Mouse (Mus musculus) neural tube, embryonic 11.5 days (tissue): ENCODE data around the gene Dok3. TPM values are rescaled to one million over a fixed set of nuclear protein-coding genes. Genes with fewer than 3 reads are reported as not detected.
"Not testable (repeated sequence)": the region's sequence is repeated elsewhere in the genome, so short reads cannot be mapped to it uniquely, and the experiment has no call there.

Source experiments
- ATAC-seq: fragments of 200-750 bp; cut with Nextera tagmentation; 2 replicates; pipeline ENCODE4 v1.8.0; 2017; ENCODE audit warnings: moderate number of reproducible peaks, mild to moderate bottlenecking, moderate TSS enrichment, moderate library complexity; ENCODE audit not compliant: insufficient read depth, low FRiP score, low TSS enrichment
- DNase-seq: peaks from one replicate; pipeline ENCODE4 v3.0.0-alpha.2; 2015; ENCODE audit warnings: low spot score
- H3K27ac ChIP-seq: fragments of 300-500 bp; sonication (generic); 2 replicates; pipeline ENCODE4 v1.5.1; 2014; ENCODE audit warnings: low read depth, mild to moderate bottlenecking, low read length
- H3K27me3 ChIP-seq: fragments of 300-500 bp; sonication (generic); 2 replicates; pipeline ENCODE4 v1.6.1; 2014; ENCODE audit warnings: mild to moderate bottlenecking, low read length, mixed read lengths; ENCODE audit not compliant: control insufficient read depth, insufficient read depth
- H3K36me3 ChIP-seq: fragments of 300-500 bp; sonication (generic); 2 replicates; pipeline ENCODE4 v1.6.1; 2014; ENCODE audit warnings: mild to moderate bottlenecking, low read length, moderate library complexity, mixed read lengths; ENCODE audit not compliant: control insufficient read depth, insufficient read depth
- H3K4me1 ChIP-seq: fragments of 300-500 bp; sonication (generic); 2 replicates; pipeline ENCODE4 v1.6.1; 2014; ENCODE audit warnings: low read length, mixed read lengths; ENCODE audit not compliant: control insufficient read depth, insufficient read depth
- H3K4me2 ChIP-seq: fragments of 300-500 bp; sonication (generic); 2 replicates; pipeline ENCODE4 v1.6.1; 2014; ENCODE audit warnings: low read depth, mild to moderate bottlenecking, moderate library complexity
- H3K4me3 ChIP-seq: fragments of 300-500 bp; sonication (generic); 2 replicates; pipeline ENCODE4 v1.5.1; 2014; ENCODE audit warnings: low read depth, low read length
- H3K9ac ChIP-seq: fragments of 300-500 bp; sonication (generic); 2 replicates; pipeline ENCODE4 v1.6.1; 2014; ENCODE audit warnings: mild to moderate bottlenecking, low read length
- H3K9me3 ChIP-seq: fragments of 300-500 bp; sonication (generic); 2 replicates; pipeline ENCODE4 v1.6.1; 2016; ENCODE audit warnings: low read length; ENCODE audit not compliant: control insufficient read depth
- WGBS: fragments of 180-500 bp; shearing (Covaris S2); extraction: QIAGEN DNeasy Blood & Tissue Kit; methylation state at CpG from one replicate; pipeline ENCODE4 v1.1.7; 2014; 5-methylcytosine and 5-hydroxymethylcytosine counted together
- polyA plus RNA-seq: library from polyadenylated mRNA; unstranded; fragments of >200 nt; fragmentation: Nextera tagmentation; extraction: Ambion mirVana; gene quantifications from 2 replicates; pipeline ENCODE4 v1.2.1, GENCODE M21; 2014

Gene Dok3
- 2.6 and 2.7 TPM in 2 replicates for polyA plus RNA-seq

DNA sequence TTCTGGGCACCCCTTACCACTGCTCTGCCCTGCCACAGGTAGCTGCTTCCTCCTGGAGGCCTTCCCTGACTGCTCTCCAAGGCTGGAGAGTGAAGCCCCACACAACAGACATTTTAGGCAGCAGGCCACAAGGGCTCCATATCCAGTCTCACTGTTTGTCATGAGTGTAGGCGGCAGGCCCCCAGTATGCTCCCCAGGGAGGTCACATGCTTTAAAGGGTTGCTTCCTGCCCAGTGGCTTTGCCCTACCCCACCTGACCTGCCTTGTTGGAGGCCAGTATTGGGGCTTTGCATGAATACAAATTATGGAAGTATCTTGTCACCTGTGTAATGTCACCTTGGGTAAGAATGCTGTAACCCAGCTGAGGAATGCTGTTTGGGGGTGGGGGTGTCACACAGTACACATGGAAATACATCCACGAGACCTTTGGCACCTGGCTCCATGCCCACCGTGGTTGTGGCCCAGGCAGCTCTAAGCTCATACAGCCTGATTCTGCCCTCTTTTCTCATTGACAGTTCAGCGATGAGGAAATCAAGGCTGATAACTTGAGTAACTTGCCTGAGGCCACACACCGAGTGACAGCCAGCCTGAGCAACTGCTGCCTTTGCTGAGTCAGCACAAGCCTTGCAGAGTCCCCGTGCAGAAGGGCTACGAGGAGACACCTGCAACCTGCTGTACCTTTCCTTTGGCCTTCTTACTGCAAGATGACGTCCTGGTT lies at the start of gene Dok3:
Gene Dok3 (minus strand): TSS at position 99 of the 718 bp plus-strand sequence.
- H3K36me3 ChIP-seq: peaks cover 17% of the 10 kb centered on the region

DNA sequence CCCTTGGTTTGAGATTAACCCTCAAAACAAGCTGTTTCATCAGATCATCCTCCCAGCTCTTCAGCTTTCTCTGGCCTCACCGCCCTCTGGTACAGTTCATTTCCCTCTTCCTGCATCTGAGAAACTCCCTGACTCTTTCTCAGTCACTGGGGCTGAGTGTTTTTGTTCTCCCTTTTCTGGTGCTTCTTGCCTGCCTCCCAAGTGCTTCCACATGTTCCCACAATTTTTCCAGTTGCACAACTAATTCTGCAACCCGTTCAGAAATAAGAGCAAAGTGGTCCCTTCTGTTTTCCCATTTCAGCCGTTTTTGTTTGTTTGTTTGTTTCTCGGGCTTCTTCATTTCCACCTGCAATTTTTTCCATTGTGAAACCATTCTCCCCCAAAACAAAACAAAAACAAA lies 49.0 kb upstream of the Dok3 start:
- DNase-seq: no peak
- ATAC-seq: no peak
- Histone ChIP-seq H3K9me3 (no peaks in the 10 kb centered on the region; the same call in 1 of the 2 replicates), H3K4me1 (no peaks in the 10 kb centered on the region), H3K4me2 (no peak overlapping the region), H3K36me3 (no peaks in the 10 kb centered on the region), H3K4me3 (no peak overlapping the region), H3K9ac (no peak overlapping the region), H3K27ac (no peak overlapping the region), H3K27me3 (no peaks in the 10 kb centered on the region)
- WGBS: 78% methylated on average over 4 of the region's 4 CpGs

More for the DNA sequence above, at the start of gene Dok3:
- 85% methylated on average over 8 of the region's 8 CpGs for WGBS
- Histone ChIP-seq H3K27ac (no peak within 1 kb of the TSS), H3K4me1 (no peaks in the 10 kb centered on the region), H3K9me3 (no peaks in the 10 kb centered on the region), H3K27me3 (no peaks in the 10 kb centered on the region), H3K4me2 (no peak within 1 kb of the TSS), H3K4me3 (no peak within 1 kb of the TSS), H3K9ac (no peak within 1 kb of the TSS)
- ATAC-seq (no peak), DNase-seq (no peak)

DNA sequence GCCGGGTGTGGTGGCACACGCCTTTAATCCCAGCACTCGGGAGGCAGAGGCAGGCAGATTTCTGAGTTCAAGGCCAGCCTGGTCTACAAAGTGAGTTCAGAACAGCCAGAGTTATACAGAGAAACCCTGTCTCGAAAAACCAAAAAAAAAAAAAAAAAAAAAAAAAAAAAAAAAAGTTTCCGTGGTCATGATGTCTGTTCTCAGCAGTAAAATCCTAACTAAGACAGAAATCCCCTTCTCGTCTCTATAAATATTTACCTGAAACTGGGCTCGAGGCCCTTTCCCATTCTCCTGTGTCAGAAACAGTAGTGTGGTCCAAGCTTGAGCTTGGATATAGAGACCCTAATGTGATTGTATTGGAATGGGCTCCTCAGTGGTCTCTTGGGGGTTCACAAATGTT lies 47.8 kb upstream of the Dok3 start:
- H3K36me3 ChIP-seq, H3K4me1 ChIP-seq, H3K4me3 ChIP-seq, H3K9ac ChIP-seq, DNase-seq, H3K27ac ChIP-seq, H3K4me2 ChIP-seq, H3K9me3 ChIP-seq, H3K27me3 ChIP-seq, ATAC-seq: not testable (repeated sequence)
- 86% methylated on average over 7 of the region's 7 CpGs for WGBS

DNA sequence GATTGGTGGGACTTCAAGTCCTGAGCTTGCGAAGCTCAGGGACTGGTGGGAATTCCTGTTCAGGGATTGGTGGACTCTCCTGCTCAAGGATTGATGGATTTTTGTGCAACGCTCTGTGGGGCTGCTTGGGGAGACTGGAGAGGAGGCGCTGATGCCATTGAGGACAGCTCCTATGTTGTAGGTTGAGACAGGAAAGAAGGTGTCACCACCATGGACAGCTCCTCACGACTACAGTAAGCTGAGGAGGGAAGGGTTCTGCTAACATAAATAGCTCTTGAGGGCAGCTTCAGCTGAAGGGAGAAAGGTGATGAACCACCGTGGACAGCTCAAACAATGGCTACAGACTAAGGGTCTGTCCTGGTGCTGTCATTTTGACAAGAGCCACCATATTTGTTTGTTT lies 46.8 kb upstream of the Dok3 start:
- Histone ChIP-seq H3K9me3 (no peaks in the 10 kb centered on the region; the same call in 1 of the 2 replicates), H3K9ac (no peak overlapping the region), H3K4me1 (no peaks in the 10 kb centered on the region), H3K4me3 (no peak overlapping the region), H3K36me3 (no peaks in the 10 kb centered on the region), H3K4me2 (no peak overlapping the region), H3K27me3 (no peaks in the 10 kb centered on the region), H3K27ac (no peak overlapping the region)
- DNase-seq: no peak
- no peak for ATAC-seq
- 63% methylated on average over 5 of the region's 5 CpGs for WGBS

DNA sequence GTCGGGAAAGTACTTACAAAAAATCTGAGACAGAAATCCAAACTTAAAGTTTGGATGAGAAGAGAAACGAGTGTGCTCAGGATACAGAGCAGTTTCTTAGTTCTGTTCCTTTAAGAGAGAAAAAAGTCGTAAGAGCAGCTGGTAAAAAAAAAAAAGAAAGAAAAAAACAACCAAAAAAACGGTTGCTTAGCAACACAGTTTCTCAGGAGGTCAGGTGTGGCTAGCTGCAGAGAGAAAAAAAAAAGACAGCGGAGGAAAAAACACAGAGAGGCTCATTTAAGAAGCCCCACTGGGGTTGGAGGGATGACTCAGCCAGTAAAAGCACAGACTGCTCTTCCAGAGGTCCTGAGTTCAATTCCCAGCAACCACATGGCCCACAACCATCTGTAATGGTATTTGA lies 45.2 kb upstream of the Dok3 start:
- Histone ChIP-seq H3K9ac (no peak overlapping the region), H3K4me2 (no peak overlapping the region), H3K27me3 (no peaks in the 10 kb centered on the region), H3K36me3 (no peaks in the 10 kb centered on the region), H3K27ac (no peak overlapping the region), H3K9me3 (no peaks in the 10 kb centered on the region; the same call in 1 of the 2 replicates), H3K4me1 (peaks cover 5% of the 10 kb centered on the region), H3K4me3 (no peak overlapping the region)
- no peak for DNase-seq
- no peak for ATAC-seq
- WGBS: 80% methylated on average over 5 of the region's 5 CpGs

DNA sequence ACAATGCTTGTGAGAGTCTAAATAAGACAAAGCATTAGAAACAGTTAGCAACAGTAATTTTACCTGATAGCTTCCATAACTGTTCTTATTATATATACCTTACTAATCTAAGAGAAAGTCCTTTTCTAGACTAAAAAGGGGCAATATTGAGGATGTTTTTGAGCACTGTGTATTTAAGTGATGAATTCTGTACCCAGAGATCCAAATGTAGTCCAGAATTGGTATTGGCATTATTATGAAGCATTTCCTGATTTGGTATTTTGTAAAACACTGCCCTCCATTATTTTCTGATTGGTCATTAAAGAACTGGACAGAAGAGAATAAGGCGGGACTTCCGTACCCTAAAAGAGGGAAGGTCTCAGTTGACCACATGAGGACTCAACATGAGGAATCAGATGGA lies 44.3 kb upstream of the Dok3 start, which contains the start of gene Tmed9:
Gene Tmed9 (plus strand): TSS at position 301 of the 400 bp plus-strand sequence.
- DNase-seq (no peak), ATAC-seq (no peak)
- Histone ChIP-seq H3K4me2 (no peak within 1 kb of the TSS), H3K9ac (no peak within 1 kb of the TSS), H3K4me1 (peaks cover 10% of the 10 kb centered on the region), H3K36me3 (no peaks in the 10 kb centered on the region), H3K27me3 (no peaks in the 10 kb centered on the region), H3K4me3 (no peak within 1 kb of the TSS), H3K9me3 (no peaks in the 10 kb centered on the region; the same call in 1 of the 2 replicates), H3K27ac (no peak within 1 kb of the TSS)
- 95% methylated on average over 2 of the region's 2 CpGs for WGBS

DNA sequence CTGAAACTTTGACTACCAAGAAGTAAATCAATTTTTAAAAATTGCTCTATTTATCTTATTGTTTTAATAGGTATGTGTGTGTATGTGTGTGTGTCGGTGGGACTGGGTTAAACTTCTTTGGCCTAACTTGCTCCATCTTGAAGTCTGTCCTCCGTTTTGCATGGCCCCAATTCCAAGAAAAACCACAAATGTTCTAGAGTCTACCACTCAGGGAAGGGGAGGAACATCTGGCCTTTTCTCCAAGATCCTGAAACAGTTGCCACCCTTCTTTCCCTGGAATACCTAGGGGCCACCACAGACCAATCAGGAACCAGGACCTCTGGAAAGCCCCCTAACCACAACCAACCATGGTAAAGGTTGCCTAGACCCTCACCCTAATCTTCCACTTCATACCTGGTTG lies 42.9 kb upstream of the Dok3 start:
- no peak for DNase-seq
- no peak overlapping the region for H3K27ac ChIP-seq
- 82% methylated on average over 2 of the region's 2 CpGs for WGBS

DNA sequence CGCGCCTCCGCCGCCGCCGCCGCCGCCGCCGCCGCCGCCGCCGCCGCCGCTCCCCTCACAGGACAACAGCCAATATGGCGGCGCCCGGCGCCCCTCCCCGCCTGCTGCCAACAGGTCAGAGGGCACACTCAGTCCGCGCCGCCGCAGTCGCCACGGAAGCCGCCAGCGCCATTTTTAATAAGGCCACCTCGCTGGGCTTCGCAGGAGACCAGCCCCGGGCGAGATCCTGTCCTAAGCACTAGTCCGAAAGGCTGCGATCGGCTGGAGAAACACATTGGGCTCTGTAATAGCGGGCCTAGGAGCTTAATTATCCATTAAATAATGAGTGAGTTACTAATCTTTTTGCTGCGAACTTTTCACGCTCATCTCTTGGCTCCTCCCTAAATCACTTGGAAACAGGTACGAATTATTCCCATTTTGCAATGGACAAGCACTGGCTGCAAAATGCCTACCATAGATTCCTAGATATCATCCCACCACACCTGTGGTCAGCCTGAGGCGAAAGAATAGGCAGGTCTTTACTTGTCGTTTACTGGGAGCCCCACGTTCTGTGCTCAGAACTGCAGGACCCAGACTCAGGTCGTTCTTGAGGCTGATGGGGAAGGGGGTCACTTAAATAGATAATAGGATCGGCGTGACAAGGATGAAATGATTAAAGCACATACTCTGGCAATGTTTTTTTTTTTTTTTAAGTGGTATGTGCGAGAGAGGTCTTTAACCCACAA lies 42.1 kb upstream of the Dok3 start, which contains the start of gene Fam193b:
Gene Fam193b (minus strand): TSS at position 94 of the 725 bp plus-strand sequence.
- H3K4me2 ChIP-seq: peak within 1 kb of the TSS; percentile 96
- H3K36me3 ChIP-seq: peaks cover 2% of the 10 kb centered on the region; the same call in 1 of the 2 replicates
- peak within 1 kb of the TSS; percentile 96 for H3K4me3 ChIP-seq
- H3K9ac ChIP-seq: peak within 1 kb of the TSS; percentile 97
- peaks cover 11% of the 10 kb centered on the region for H3K4me1 ChIP-seq
- DNase-seq (peak; percentile 94), ATAC-seq (peak; percentile 86)
- H3K27ac ChIP-seq: peak within 1 kb of the TSS; percentile 88
- no peaks in the 10 kb centered on the region for H3K9me3 ChIP-seq
- WGBS: 3% methylated on average over 32 of the region's 47 CpGs
- no peaks in the 10 kb centered on the region for H3K27me3 ChIP-seq

More for the DNA sequence above, 42.9 kb upstream of the Dok3 start:
- Histone ChIP-seq H3K9me3 (no peaks in the 10 kb centered on the region), H3K36me3 (no peaks in the 10 kb centered on the region), H3K4me1 (peaks cover 11% of the 10 kb centered on the region), H3K4me2 (no peak overlapping the region), H3K27me3 (no peaks in the 10 kb centered on the region), H3K9ac (no peak overlapping the region), H3K4me3 (no peak overlapping the region)
- no peak for ATAC-seq
